Mouse (Mus musculus) myocyte (in vitro differentiated cells): Measurements from ENCODE around the gene Pcsk1n.

ENCODE experiments used
- CEBPB ChIP-seq: IDR thresholded peaks from 2 replicates; pipeline ENCODE4 v1.6.1; 2011; ENCODE audit warnings: mild to moderate bottlenecking, moderate library complexity; ENCODE audit not compliant: poor library complexity, insufficient read depth, severe bottlenecking
- E2F4 ChIP-seq: IDR thresholded peaks from one replicate; pipeline ENCODE4 v1.6.1; 2011; ENCODE audit warnings: mild to moderate bottlenecking, control low read depth, moderate library complexity; ENCODE audit not compliant: insufficient read depth
- MAX ChIP-seq: IDR thresholded peaks from one replicate; pipeline ENCODE4 v1.6.1; 2011; ENCODE audit warnings: low read depth, mild to moderate bottlenecking, control low read depth
- MYOD1 ChIP-seq, 3 experiments: IDR thresholded peaks; one replicate each; pipeline ENCODE4 v1.6.1; 2011; ENCODE audit warnings: control low read depth in 2 of 3, low read depth in 2 of 3, mild to moderate bottlenecking in 2 of 3, moderate library complexity in 1 of 3; ENCODE audit not compliant: insufficient read length in 2 of 3, control insufficient read depth in 1 of 3
- MYOG ChIP-seq, 3 experiments: IDR thresholded peaks; one replicate each; pipeline ENCODE4 v1.6.1; 2011; ENCODE audit warnings: control low read depth in 2 of 3, low read depth in 2 of 3, mild to moderate bottlenecking in 2 of 3; ENCODE audit not compliant: insufficient read length in 2 of 3, control insufficient read depth in 1 of 3, insufficient read depth in 1 of 3
- POLR2A ChIP-seq: IDR thresholded peaks from one replicate; pipeline ENCODE4 v1.6.1; 2011; ENCODE audit warnings: low read depth, mild to moderate bottlenecking, control low read depth, moderate library complexity; ENCODE audit not compliant: insufficient read length
- POLR2AphosphoS2 ChIP-seq: IDR thresholded peaks from one replicate; pipeline ENCODE4 v1.6.1; 2011; ENCODE audit warnings: low read depth, control low read depth; ENCODE audit not compliant: insufficient read length
- REST ChIP-seq: IDR thresholded peaks from one replicate; pipeline ENCODE4 v1.6.1; 2011; ENCODE audit warnings: mild to moderate bottlenecking, control low read depth, moderate library complexity; ENCODE audit not compliant: insufficient read depth, insufficient read length
- SRF ChIP-seq: IDR thresholded peaks from one replicate; pipeline ENCODE4 v1.6.1; 2011; ENCODE audit warnings: low read depth; ENCODE audit not compliant: control insufficient read depth, insufficient read length
- TCF12 ChIP-seq: IDR thresholded peaks from one replicate; pipeline ENCODE4 v1.6.1; 2011; ENCODE audit warnings: mild to moderate bottlenecking, control low read depth; ENCODE audit not compliant: poor library complexity, insufficient read depth, severe bottlenecking
- TCF3 ChIP-seq: IDR thresholded peaks from one replicate; pipeline ENCODE4 v1.6.1; 2011; ENCODE audit warnings: low read depth, control low read depth; ENCODE audit not compliant: insufficient read length
- USF1 ChIP-seq: IDR thresholded peaks from one replicate; pipeline ENCODE4 v1.6.1; 2011; ENCODE audit warnings: low read depth, mild to moderate bottlenecking, control low read depth, moderate library complexity

DNA sequence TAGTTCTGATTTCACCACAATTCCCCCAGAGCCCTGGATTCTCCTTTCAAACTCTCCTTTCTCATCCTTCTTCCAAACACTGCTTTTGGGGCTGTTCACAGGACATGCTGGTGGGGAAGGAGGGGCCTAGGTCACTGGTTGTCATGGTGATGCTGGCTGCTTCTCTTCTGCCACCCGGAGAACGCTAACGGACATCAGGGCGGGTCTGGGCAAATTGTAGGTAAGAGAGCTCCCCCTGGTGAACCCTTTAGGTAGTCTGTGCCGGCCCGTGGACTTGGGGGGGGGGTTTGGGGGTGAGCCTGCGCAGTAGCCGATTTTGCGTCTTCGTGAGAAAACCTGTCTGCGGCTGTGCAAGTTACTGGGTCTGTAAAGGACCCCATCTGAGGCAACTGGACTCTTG, 39.8 kb upstream of the Pcsk1n start:
- TF ChIP-seq USF1, result no peak
- TF ChIP-seq POLR2A, result no peak
- no peak for TF ChIP-seq MAX
- TF ChIP-seq TCF3, result no peak
- no peak for TF ChIP-seq E2F4
- no peak for TF ChIP-seq MYOG (IDR thresholded peaks at IDR 0.05; ENCODE audit: control insufficient read depth in 1 of 3, insufficient read depth in 1 of 3, insufficient read length in 2 of 3, low read depth in 2 of 3)
- TF ChIP-seq POLR2AphosphoS2, result no peak
- no peak for TF ChIP-seq MYOD1 (IDR thresholded peaks at IDR 0.05; ENCODE audit: control insufficient read depth in 1 of 3, insufficient read length in 2 of 3, low read depth in 2 of 3)
- no peak for TF ChIP-seq TCF12
- TF ChIP-seq REST, result no peak
- TF ChIP-seq CEBPB, result no peak
- no peak for TF ChIP-seq SRF
